Mouse (Mus musculus): ENCODE measurements around the gene Spn. TPM values are rescaled to one million over a fixed set of nuclear protein-coding genes. Genes with fewer than 3 reads are reported as not detected.
"Not testable (repeated sequence)": the region's sequence is repeated elsewhere in the genome, so short reads cannot be mapped to it uniquely, and the experiment has no call there.

The Spn gene
- 0.22 and 0.39 TPM in 2 replicates for polyA plus RNA-seq (2014; fragmentation: Nextera tagmentation; extraction: Ambion mirVana)

GRCm38 (mm10) chr7:127137262-127138017, at the start of gene Spn:
TSS of gene Spn (minus strand) at chr7:127137823.
- H3K36me3 ChIP-seq (ENCODE audit: control insufficient read depth, insufficient read depth, low read length): no peaks in the 10 kb centered on the region
- 69% methylated on average over 9 of the region's 9 CpGs for WGBS
- no peak within 1 kb of the TSS for H3K27ac ChIP-seq (ENCODE audit: low read depth)
- no peak within 1 kb of the TSS for H3K4me3 ChIP-seq (ENCODE audit: low read depth, low read length)
- no peak within 1 kb of the TSS for H3K4me2 ChIP-seq (ENCODE audit: low read length)
- no peaks in the 10 kb centered on the region for H3K4me1 ChIP-seq (replicated peaks; ENCODE audit: control insufficient read depth, insufficient read depth, low read length)
- DNase-seq (ENCODE audit: low spot score): no peak
- ATAC-seq (replicated peaks; ENCODE audit: low FRiP score, low TSS enrichment, low read depth): no peak
- H3K27me3 ChIP-seq (replicated peaks; ENCODE audit: control insufficient read depth, insufficient read depth, low read length): no peaks in the 10 kb centered on the region
- H3K9ac ChIP-seq (ENCODE audit: low read length): no peak within 1 kb of the TSS
- no peaks in the 10 kb centered on the region for H3K9me3 ChIP-seq (ENCODE audit: control insufficient read depth, low read length)

DNA sequence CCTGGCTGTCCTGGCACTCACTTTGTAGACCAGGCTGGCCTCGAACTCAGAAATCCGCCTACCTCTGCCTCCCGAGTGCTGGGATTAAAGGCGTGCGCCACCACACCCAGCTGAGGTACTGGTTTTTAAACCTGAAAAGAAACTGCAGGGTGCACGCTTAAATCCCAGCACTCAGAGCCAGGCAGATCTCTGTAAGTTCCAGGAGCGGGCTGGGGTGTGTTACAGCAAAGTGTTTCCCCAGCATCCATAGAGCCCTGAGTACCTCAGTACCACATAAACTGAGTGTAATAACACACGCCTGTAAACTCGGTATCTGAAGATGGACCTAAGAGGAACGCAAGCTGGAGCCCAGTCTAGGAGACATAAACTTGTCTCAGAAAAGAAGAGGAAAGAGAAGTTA, 49.7 kb upstream of the Spn start:
- no peak overlapping the region for H3K4me2 ChIP-seq (ENCODE audit: low read length)
- WGBS: 65% methylated on average over 9 of the region's 10 CpGs
- H3K27me3 ChIP-seq (replicated peaks; ENCODE audit: control insufficient read depth, insufficient read depth, low read length): no peaks in the 10 kb centered on the region
- no peaks in the 10 kb centered on the region for H3K4me1 ChIP-seq (replicated peaks; ENCODE audit: control insufficient read depth, insufficient read depth, low read length)
- no peak overlapping the region for H3K27ac ChIP-seq (ENCODE audit: low read depth)
- no peak for DNase-seq (ENCODE audit: low spot score)
- no peaks in the 10 kb centered on the region for H3K9me3 ChIP-seq (ENCODE audit: control insufficient read depth, low read length)
- no peak for ATAC-seq (replicated peaks; ENCODE audit: low FRiP score, low TSS enrichment, low read depth)
- peaks cover 13% of the 10 kb centered on the region for H3K36me3 ChIP-seq (ENCODE audit: control insufficient read depth, insufficient read depth, low read length)
- H3K4me3 ChIP-seq (ENCODE audit: low read depth, low read length): no peak overlapping the region
- no peak overlapping the region for H3K9ac ChIP-seq (ENCODE audit: low read length)

DNA sequence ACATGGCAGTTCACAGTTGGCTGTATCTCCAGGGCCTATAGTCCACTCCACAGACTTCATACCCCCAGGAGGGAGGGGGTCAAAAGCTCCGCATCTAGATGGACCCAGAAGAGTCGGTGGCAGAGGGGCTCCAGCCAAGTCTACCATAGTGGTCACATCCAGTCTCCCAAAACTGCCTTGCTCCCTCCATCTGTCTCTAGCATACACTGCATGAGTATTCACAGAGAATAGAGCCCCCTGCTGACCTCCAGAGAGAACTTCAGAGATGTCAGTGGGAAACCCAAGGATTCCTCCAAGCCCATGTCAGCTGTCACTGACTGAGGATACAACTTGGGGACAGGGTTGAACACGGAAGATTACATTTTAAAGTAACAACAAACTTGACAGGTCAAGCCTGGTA, 48.0 kb upstream of the Spn start:
- no peak for DNase-seq (ENCODE audit: low spot score)
- H3K27me3 ChIP-seq (replicated peaks; ENCODE audit: control insufficient read depth, insufficient read depth, low read length): no peaks in the 10 kb centered on the region
- H3K9ac ChIP-seq (ENCODE audit: low read length): no peak overlapping the region
- no peak overlapping the region for H3K27ac ChIP-seq (ENCODE audit: low read depth)
- 56% methylated on average over 3 of the region's 3 CpGs for WGBS
- no peaks in the 10 kb centered on the region for H3K4me1 ChIP-seq (replicated peaks; ENCODE audit: control insufficient read depth, insufficient read depth, low read length)
- no peak overlapping the region for H3K4me2 ChIP-seq (ENCODE audit: low read length)
- no peak overlapping the region for H3K4me3 ChIP-seq (ENCODE audit: low read depth, low read length)
- H3K36me3 ChIP-seq (ENCODE audit: control insufficient read depth, insufficient read depth, low read length): no peaks in the 10 kb centered on the region
- H3K9me3 ChIP-seq (ENCODE audit: control insufficient read depth, low read length): no peaks in the 10 kb centered on the region
- ATAC-seq (replicated peaks; ENCODE audit: low FRiP score, low TSS enrichment, low read depth): 0 out of 2 replicates have a peak, but pooled peaks have one; percentile 22

DNA sequence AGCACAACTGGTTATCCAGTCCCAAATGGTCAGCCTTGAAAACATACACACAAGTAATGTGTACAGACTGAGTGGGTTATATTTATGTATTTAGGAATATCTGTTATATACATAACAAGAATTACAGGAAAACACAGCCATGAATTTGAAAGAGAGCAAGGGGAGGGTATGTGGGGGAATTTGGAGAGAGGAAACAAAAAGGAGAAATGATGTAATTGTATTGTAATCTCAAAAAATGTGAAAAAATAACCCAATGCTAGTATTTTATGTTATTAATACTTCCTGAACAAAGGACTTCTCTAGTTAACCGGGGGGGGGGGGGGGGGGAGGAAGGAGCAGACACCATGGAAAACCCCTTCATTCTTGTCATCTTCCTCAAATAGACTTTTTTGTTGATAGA, 47.1 kb upstream of the Spn start:
- no peak for DNase-seq (ENCODE audit: low spot score)
- no peak overlapping the region for H3K27ac ChIP-seq (ENCODE audit: low read depth)
- no peak overlapping the region for H3K9ac ChIP-seq (ENCODE audit: low read length)
- H3K36me3 ChIP-seq (ENCODE audit: control insufficient read depth, insufficient read depth, low read length): no peaks in the 10 kb centered on the region
- H3K4me2 ChIP-seq (ENCODE audit: low read length): no peak overlapping the region
- H3K27me3 ChIP-seq (replicated peaks; ENCODE audit: control insufficient read depth, insufficient read depth, low read length): no peaks in the 10 kb centered on the region
- ATAC-seq (replicated peaks; ENCODE audit: low FRiP score, low TSS enrichment, low read depth): no peak
- H3K9me3 ChIP-seq (ENCODE audit: control insufficient read depth, low read length): no peaks in the 10 kb centered on the region
- H3K4me1 ChIP-seq (replicated peaks; ENCODE audit: control insufficient read depth, insufficient read depth, low read length): no peaks in the 10 kb centered on the region
- no CpG with 5 or more reads among the region's 1 CpGs for WGBS
- no peak overlapping the region for H3K4me3 ChIP-seq (ENCODE audit: low read depth, low read length)

DNA sequence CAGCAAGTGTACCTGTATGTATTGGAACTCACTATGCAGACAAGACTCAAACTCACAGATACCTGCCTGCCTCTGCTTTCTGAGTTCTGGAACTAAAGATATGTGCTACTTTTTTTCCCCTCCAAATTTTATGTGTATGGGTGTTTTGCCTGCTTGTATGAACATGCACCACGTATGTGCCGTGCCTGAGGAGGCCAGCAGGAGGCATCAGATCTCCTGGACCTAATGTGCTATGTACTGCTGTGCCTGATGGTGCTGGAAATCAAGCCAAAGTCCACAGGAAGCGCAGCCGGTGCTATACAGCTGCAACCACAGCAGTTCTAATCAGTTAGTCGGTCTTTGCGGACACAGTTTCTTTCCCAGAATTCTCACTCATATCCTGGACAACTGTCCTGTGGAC, 46.2 kb upstream of the Spn start:
- Histone ChIP-seq H3K27me3 (replicated peaks; ENCODE audit: control insufficient read depth, insufficient read depth, low read length) (no peaks in the 10 kb centered on the region), H3K9ac (ENCODE audit: low read length) (no peak overlapping the region), H3K36me3 (ENCODE audit: control insufficient read depth, insufficient read depth, low read length) (no peaks in the 10 kb centered on the region), H3K4me2 (ENCODE audit: low read length) (no peak overlapping the region), H3K27ac (ENCODE audit: low read depth) (no peak overlapping the region), H3K4me1 (replicated peaks; ENCODE audit: control insufficient read depth, insufficient read depth, low read length) (no peaks in the 10 kb centered on the region), H3K9me3 (ENCODE audit: control insufficient read depth, low read length) (no peaks in the 10 kb centered on the region), H3K4me3 (ENCODE audit: low read depth, low read length) (no peak overlapping the region)
- no peak for ATAC-seq (replicated peaks; ENCODE audit: low FRiP score, low TSS enrichment, low read depth)
- 78% methylated on average over 6 of the region's 6 CpGs for WGBS
- no peak for DNase-seq (ENCODE audit: low spot score)

- no peak overlapping the region for H3K9ac ChIP-seq (ENCODE audit: low read length)
- no peaks in the 10 kb centered on the region for H3K4me1 ChIP-seq (replicated peaks; ENCODE audit: control insufficient read depth, insufficient read depth, low read length)
- no peaks in the 10 kb centered on the region for H3K27me3 ChIP-seq (replicated peaks; ENCODE audit: control insufficient read depth, insufficient read depth, low read length)
- ATAC-seq (replicated peaks; ENCODE audit: low FRiP score, low TSS enrichment, low read depth) (no peak), DNase-seq (ENCODE audit: low spot score) (no peak)
- no peaks in the 10 kb centered on the region for H3K9me3 ChIP-seq (ENCODE audit: control insufficient read depth, low read length)
- 69% methylated on average over 8 of the region's 8 CpGs for WGBS
- no peaks in the 10 kb centered on the region for H3K36me3 ChIP-seq (ENCODE audit: control insufficient read depth, insufficient read depth, low read length)
- H3K4me2 ChIP-seq (ENCODE audit: low read length): no peak overlapping the region
- no peak overlapping the region for H3K4me3 ChIP-seq (ENCODE audit: low read depth, low read length)
- H3K27ac ChIP-seq (ENCODE audit: low read depth): no peak overlapping the region
These were observed 45.7 kb upstream of the Spn start for GRCm38 (mm10) chr7:127183345-127183744.

- H3K36me3 ChIP-seq (ENCODE audit: control insufficient read depth, insufficient read depth, low read length); ATAC-seq (replicated peaks; ENCODE audit: low FRiP score, low TSS enrichment, low read depth); H3K9ac ChIP-seq (ENCODE audit: low read length); H3K4me3 ChIP-seq (ENCODE audit: low read depth, low read length); H3K4me1 ChIP-seq (replicated peaks; ENCODE audit: control insufficient read depth, insufficient read depth, low read length); H3K27ac ChIP-seq (ENCODE audit: low read depth); H3K27me3 ChIP-seq (replicated peaks; ENCODE audit: control insufficient read depth, insufficient read depth, low read length); H3K9me3 ChIP-seq (ENCODE audit: control insufficient read depth, low read length); H3K4me2 ChIP-seq (ENCODE audit: low read length); DNase-seq (ENCODE audit: low spot score): not testable (repeated sequence)
- 34% methylated on average over 3 of the region's 3 CpGs for WGBS
These were observed 44.1 kb upstream of the Spn start for GRCm38 (mm10) chr7:127181724-127182123.

GRCm38 (mm10) chr7:127180783-127181182, 43.2 kb upstream of the Spn start:
- ATAC-seq (replicated peaks; ENCODE audit: low FRiP score, low TSS enrichment, low read depth): no peak
- no peaks in the 10 kb centered on the region for H3K27me3 ChIP-seq (replicated peaks; ENCODE audit: control insufficient read depth, insufficient read depth, low read length)
- WGBS: 74% methylated on average over 2 of the region's 2 CpGs
- no peaks in the 10 kb centered on the region for H3K36me3 ChIP-seq (ENCODE audit: control insufficient read depth, insufficient read depth, low read length)
- H3K9ac ChIP-seq (ENCODE audit: low read length): no peak overlapping the region
- no peaks in the 10 kb centered on the region for H3K4me1 ChIP-seq (replicated peaks; ENCODE audit: control insufficient read depth, insufficient read depth, low read length)
- H3K4me3 ChIP-seq (ENCODE audit: low read depth, low read length): no peak overlapping the region
- H3K27ac ChIP-seq (ENCODE audit: low read depth): no peak overlapping the region
- H3K4me2 ChIP-seq (ENCODE audit: low read length): no peak overlapping the region
- H3K9me3 ChIP-seq (ENCODE audit: control insufficient read depth, low read length): no peaks in the 10 kb centered on the region
- no peak for DNase-seq (ENCODE audit: low spot score)

DNA sequence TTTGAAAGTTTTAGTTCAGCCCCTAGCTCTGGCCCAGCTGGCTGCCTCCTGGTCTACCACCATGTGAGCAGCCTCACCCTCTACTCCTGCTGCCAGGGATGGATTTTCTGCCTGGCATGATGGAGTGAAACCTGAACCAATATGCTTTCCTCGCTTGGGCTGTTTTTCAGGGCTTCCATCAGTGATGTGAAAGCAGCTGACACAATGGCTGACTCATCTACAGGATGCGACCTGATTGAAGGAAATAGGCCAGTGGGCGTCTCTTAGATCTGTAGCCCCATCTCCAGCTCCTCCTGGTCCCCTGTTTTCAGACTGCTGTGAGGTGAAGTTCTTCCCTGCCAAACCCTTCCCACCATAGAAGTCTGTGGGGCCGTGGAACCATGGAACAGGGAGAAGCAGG, 39.3 kb upstream of the Spn start:
- Histone ChIP-seq H3K4me1 (replicated peaks; ENCODE audit: control insufficient read depth, insufficient read depth, low read length) (no peaks in the 10 kb centered on the region), H3K4me2 (ENCODE audit: low read length) (no peak overlapping the region), H3K4me3 (ENCODE audit: low read depth, low read length) (no peak overlapping the region), H3K9ac (ENCODE audit: low read length) (no peak overlapping the region), H3K27me3 (replicated peaks; ENCODE audit: control insufficient read depth, insufficient read depth, low read length) (no peaks in the 10 kb centered on the region), H3K36me3 (ENCODE audit: control insufficient read depth, insufficient read depth, low read length) (no peaks in the 10 kb centered on the region), H3K27ac (ENCODE audit: low read depth) (no peak overlapping the region), H3K9me3 (ENCODE audit: control insufficient read depth, low read length) (no peaks in the 10 kb centered on the region; the same call in 1 of the 2 replicates)
- 77% methylated on average over 4 of the region's 4 CpGs for WGBS
- no peak for DNase-seq (ENCODE audit: low spot score)
- ATAC-seq (replicated peaks; ENCODE audit: low FRiP score, low TSS enrichment, low read depth): no peak

All from intestine, embryonic 14.5 days (tissue).